Mouse (Mus musculus): ENCODE measurements around the gene S100b. TPM values are rescaled to one million over a fixed set of nuclear protein-coding genes. Genes with fewer than 3 reads are reported as not detected.

The S100b gene
- polyA plus RNA-seq, 1 experiment: 3.1 TPM

- 53% methylated on average over 11 of the region's 11 CpGs for WGBS
- TF ChIP-seq POLR2A (IDR thresholded peaks at IDR 0.05; ENCODE audit: borderline replicate concordance, extremely low read depth, low read depth, low read length): no peak
- no peak for TF ChIP-seq CTCF (IDR thresholded peaks at IDR 0.05; ENCODE audit: insufficient read depth, low read length)
- H3K4me1 ChIP-seq (ENCODE audit: control insufficient read depth, insufficient read depth, low read length): no peaks in the 10 kb centered on the region
- peak; percentile 10 for DNase-seq
- no peak overlapping the region for H3K4me3 ChIP-seq (replicated peaks; ENCODE audit: extremely low read depth, low read depth, low read length)
Measured at GRCm38 (mm10) chr10:76288268-76288993, 34.8 kb downstream of the S100b start.

- no peaks in the 10 kb centered on the region for H3K4me1 ChIP-seq (ENCODE audit: control insufficient read depth, insufficient read depth, low read length)
- no peak for TF ChIP-seq CTCF (IDR thresholded peaks at IDR 0.05; ENCODE audit: insufficient read depth, low read length)
- no peak for TF ChIP-seq POLR2A (IDR thresholded peaks at IDR 0.05; ENCODE audit: borderline replicate concordance, extremely low read depth, low read depth, low read length)
- H3K4me3 ChIP-seq (replicated peaks; ENCODE audit: extremely low read depth, low read depth, low read length): no peak overlapping the region
- WGBS: 73% methylated on average over 5 of the region's 5 CpGs
- DNase-seq: no peak
Measured at GRCm38 (mm10) chr10:76289052-76289451, 35.4 kb downstream of the S100b start.

DNA sequence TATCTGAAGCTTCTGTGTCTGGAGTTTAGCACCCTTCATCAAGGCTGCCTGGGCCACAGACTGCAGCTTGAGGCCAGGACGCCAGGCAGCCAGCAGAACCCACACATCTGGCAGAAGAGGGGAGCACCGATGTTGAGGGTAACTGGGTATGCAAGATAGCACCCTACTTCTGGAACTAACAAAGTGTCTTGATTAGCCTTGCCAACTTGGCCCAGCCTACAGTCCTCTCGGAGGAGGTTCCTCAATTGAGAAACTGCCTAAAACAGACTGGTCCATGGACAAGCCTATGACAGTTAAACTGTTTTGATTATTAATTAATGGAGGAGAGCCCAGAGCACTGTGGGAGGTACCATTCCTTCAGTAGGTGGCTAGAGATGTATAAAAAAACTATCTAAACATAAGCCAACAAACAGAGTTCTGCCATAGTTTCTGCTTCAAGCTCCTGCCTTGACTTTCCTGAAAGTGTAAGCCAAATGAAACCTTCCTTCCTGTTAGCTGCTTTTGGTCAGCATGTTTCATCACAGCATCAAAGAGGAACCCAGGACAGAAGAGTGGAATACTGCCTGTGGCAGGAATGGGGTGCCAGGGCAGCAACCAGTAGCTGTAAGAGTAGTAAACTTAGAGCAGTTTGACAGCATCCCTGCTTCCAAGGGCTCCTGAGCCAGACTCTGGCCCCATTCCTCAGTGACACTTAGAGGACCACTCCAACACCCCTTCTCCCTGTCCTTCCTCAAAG lies 36.5 kb downstream of the S100b start:
- TF ChIP-seq POLR2A (IDR thresholded peaks at IDR 0.05; ENCODE audit: borderline replicate concordance, extremely low read depth, low read depth, low read length): no peak
- no peak for TF ChIP-seq CTCF (IDR thresholded peaks at IDR 0.05; ENCODE audit: insufficient read depth, low read length)
- 85% methylated on average over 3 of the region's 3 CpGs for WGBS
- H3K4me3 ChIP-seq (replicated peaks; ENCODE audit: extremely low read depth, low read depth, low read length): no peak overlapping the region
- no peaks in the 10 kb centered on the region for H3K4me1 ChIP-seq (ENCODE audit: control insufficient read depth, insufficient read depth, low read length)
- no peak for DNase-seq

GRCm38 (mm10) chr10:76293222-76293621 lies 39.6 kb downstream of the S100b start:
- 77% methylated on average over 4 of the region's 4 CpGs for WGBS
- no peak overlapping the region for H3K4me3 ChIP-seq (replicated peaks; ENCODE audit: extremely low read depth, low read depth, low read length)

GRCm38 (mm10) chr10:76300133-76300532 lies 46.5 kb downstream of the S100b start:
- Histone ChIP-seq H3K4me1 (ENCODE audit: control insufficient read depth, insufficient read depth, low read length) (no peaks in the 10 kb centered on the region), H3K4me3 (replicated peaks; ENCODE audit: extremely low read depth, low read depth, low read length) (no peak overlapping the region)
- no peak for DNase-seq
- no peak for TF ChIP-seq CTCF (IDR thresholded peaks at IDR 0.05; ENCODE audit: insufficient read depth, low read length)
- TF ChIP-seq POLR2A (IDR thresholded peaks at IDR 0.05; ENCODE audit: borderline replicate concordance, extremely low read depth, low read depth, low read length): no peak
- WGBS: 73% methylated on average over 5 of the region's 5 CpGs

More at GRCm38 (mm10) chr10:76293222-76293621, 39.6 kb downstream of the S100b start:
- DNase-seq: no peak
- TF ChIP-seq POLR2A (IDR thresholded peaks at IDR 0.05; ENCODE audit: borderline replicate concordance, extremely low read depth, low read depth, low read length): no peak
- TF ChIP-seq CTCF (IDR thresholded peaks at IDR 0.05; ENCODE audit: insufficient read depth, low read length): no peak
- H3K4me1 ChIP-seq (ENCODE audit: control insufficient read depth, insufficient read depth, low read length): no peaks in the 10 kb centered on the region

GRCm38 (mm10) chr10:76306738-76307137 lies 53.1 kb downstream of the S100b start:
- TF ChIP-seq POLR2A (IDR thresholded peaks at IDR 0.05; ENCODE audit: borderline replicate concordance, extremely low read depth, low read depth, low read length): no peak
- TF ChIP-seq CTCF (IDR thresholded peaks at IDR 0.05; ENCODE audit: insufficient read depth, low read length): no peak
- no peak for DNase-seq
- H3K4me3 ChIP-seq (replicated peaks; ENCODE audit: extremely low read depth, low read depth, low read length): no peak overlapping the region
- 77% methylated on average over 9 of the region's 9 CpGs for WGBS
- H3K4me1 ChIP-seq (ENCODE audit: control insufficient read depth, insufficient read depth, low read length): no peaks in the 10 kb centered on the region

Other genes starting within 250 kb of the S100b start
- 5.3 and 6.9 TPM in 2 replicates for gene Zfp280b, start 221.2 kb upstream of the S100b start, polyA plus RNA-seq (2012; rRNA removed)
- not detected in 2 replicates for gene Slc5a4b, start 142.9 kb upstream of the S100b start, polyA plus RNA-seq (2012; rRNA removed)
- not detected in 2 replicates for gene Slc5a4a, start 106.4 kb upstream of the S100b start, polyA plus RNA-seq (2012; rRNA removed)
- gene Prmt2, start 16.0 kb upstream of the S100b start, polyA plus RNA-seq (2012; rRNA removed): 81.3 and 101 TPM in 2 replicates
- gene Dip2a, start 91.4 kb downstream of the S100b start, polyA plus RNA-seq (2012; rRNA removed): 20.3 and 25.3 TPM in 2 replicates
- gene AC141477.1, start 186.6 kb downstream of the S100b start, polyA plus RNA-seq (2012; rRNA removed): not detected in 2 replicates
- gene Pcnt, start 188.9 kb downstream of the S100b start, polyA plus RNA-seq (2012; rRNA removed): 35.6 and 38.0 TPM in 2 replicates
- gene 2610028H24Rik, start 195.2 kb downstream of the S100b start, polyA plus RNA-seq (2012; rRNA removed): 36.0 and 44.3 TPM in 2 replicates
- gene Mcm3ap, start 215.1 kb downstream of the S100b start, polyA plus RNA-seq (2012; rRNA removed): 17.6 and 21.0 TPM in 2 replicates
- 2.0 and 2.5 TPM in 2 replicates for gene Ybey, start 215.3 kb downstream of the S100b start, polyA plus RNA-seq (2012; rRNA removed)

All from lung, adult 2 months (tissue).